Mouse (Mus musculus) embryonic fibroblast, embryonic 13.5 days (primary cell): Measurements from ENCODE around the gene F10.

ENCODE experiments used
- CTCF ChIP-seq: IDR thresholded peaks from 2 replicates; pipeline ENCODE4 v1.5.1; 2011; ENCODE audit warnings: mild to moderate bottlenecking, control low read depth, low read length, moderate library complexity, borderline replicate concordance; ENCODE audit not compliant: insufficient read depth
- POLR2A ChIP-seq: IDR thresholded peaks from 2 replicates; pipeline ENCODE4 v1.6.1; 2011; ENCODE audit warnings: low read depth, mild to moderate bottlenecking, control low read depth, low read length, moderate library complexity

DNA sequence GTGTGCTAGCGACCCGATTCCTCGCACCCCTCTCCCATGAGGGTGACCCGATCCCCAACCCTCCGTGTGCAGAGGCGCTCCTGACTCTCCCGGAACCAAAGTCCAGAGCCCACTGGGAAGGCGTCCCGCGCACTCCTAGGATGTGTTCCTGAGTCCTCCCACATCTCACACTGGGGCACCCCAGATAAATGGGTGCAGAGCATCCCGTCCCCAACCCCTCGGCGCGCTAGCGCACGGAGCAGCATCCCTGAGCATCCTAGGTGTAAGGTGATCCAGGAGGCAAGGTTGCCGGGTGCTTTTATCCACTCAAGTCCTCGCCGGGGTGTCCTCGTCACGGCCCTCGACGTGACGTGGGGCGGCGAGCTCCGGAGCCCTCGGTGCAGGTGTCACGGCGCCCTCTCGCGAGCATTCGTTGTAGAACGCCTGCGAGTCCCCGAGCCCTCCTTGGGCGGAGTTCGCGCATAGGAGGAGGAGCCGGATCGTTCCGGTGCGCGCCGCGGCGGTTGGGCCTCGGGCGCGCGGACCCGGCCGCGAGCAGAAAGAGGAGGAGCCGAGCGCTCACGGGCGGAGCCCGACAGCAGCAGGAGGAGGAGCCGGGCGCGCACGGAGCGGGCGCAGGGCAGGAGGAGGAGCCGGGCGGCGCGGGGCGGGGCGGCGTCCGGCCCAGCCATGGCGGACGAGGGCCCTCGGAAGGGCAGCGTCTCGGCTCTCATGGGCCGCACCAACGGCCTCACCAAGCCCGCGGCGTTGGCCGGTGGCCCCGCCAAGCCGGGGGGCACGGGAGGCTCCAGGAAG lies 68.2 kb downstream of the F10 start, which contains the start of the genes Pcid2 and Cul4a:
- TF ChIP-seq POLR2A (peak; percentile 89), CTCF (peak; percentile 64; the same call in 1 of the 2 replicates)
